Mouse (Mus musculus): ENCODE data around the gene Golga7b.

- TF ChIP-seq CTCF (IDR thresholded peaks at IDR 0.05) (no peak), POLR2A (IDR thresholded peaks at IDR 0.05; ENCODE audit: insufficient read depth, low read depth, low read length) (no peak)
Measured at GRCm38 (mm10) chr19:42216699-42217373, 30.5 kb upstream of the Golga7b start.

Data from heart, adult 2 months (tissue).